Mouse (Mus musculus): ENCODE results near the gene Zim1.

- TF ChIP-seq CTCF (IDR thresholded peaks at IDR 0.05; ENCODE audit: low read depth, low read length): no peak
- no peak for TF ChIP-seq POLR2A (IDR thresholded peaks at IDR 0.05; ENCODE audit: insufficient read depth, low read length)
Measured at GRCm38 (mm10) chr7:6685511-6685910, 10.7 kb downstream of the Zim1 start.

All from ES-Bruce4 (cell line).